Mouse (Mus musculus) embryonic facial prominence, embryonic 13.5 days (tissue): ENCODE measurements at regions not wholly inside any gene's neighbourhood (a gene's known extent, or its start where the extent isn't known, plus 50 kb on each side); places are given as distances from the start of the nearest gene placed in this dataset.

ENCODE experiments used
- ATAC-seq: fragments of 200-750 bp; cut with Nextera tagmentation; 2 replicates; pipeline ENCODE4 v1.8.0; 2017; ENCODE audit warnings: low read depth; ENCODE audit not compliant: insufficient number of reproducible peaks, insufficient read depth, low FRiP score, low TSS enrichment
- H3K27ac ChIP-seq: fragments of 300-500 bp; sonication (generic); 2 replicates; pipeline ENCODE4 v1.5.1; 2015; ENCODE audit warnings: moderate library complexity, mild to moderate bottlenecking, inconsistent platforms
- H3K27me3 ChIP-seq: fragments of 300-500 bp; sonication (generic); 2 replicates; pipeline ENCODE4 v1.6.1; 2015; ENCODE audit warnings: mild to moderate bottlenecking, inconsistent platforms
- H3K36me3 ChIP-seq: fragments of 300-500 bp; sonication (generic); 2 replicates; pipeline ENCODE4 v1.6.1; 2015; ENCODE audit warnings: mild to moderate bottlenecking, inconsistent platforms
- H3K4me1 ChIP-seq: fragments of 300-500 bp; sonication (generic); 2 replicates; pipeline ENCODE4 v1.6.1; 2015; ENCODE audit warnings: inconsistent platforms
- H3K4me2 ChIP-seq: fragments of 300-500 bp; sonication (generic); 2 replicates; pipeline ENCODE4 v1.6.1; 2015; ENCODE audit warnings: moderate library complexity, mild to moderate bottlenecking, inconsistent platforms
- H3K4me3 ChIP-seq: fragments of 300-500 bp; sonication (generic); 2 replicates; pipeline ENCODE4 v1.5.1; 2015; ENCODE audit warnings: mild to moderate bottlenecking, inconsistent platforms
- H3K9ac ChIP-seq: fragments of 300-500 bp; sonication (generic); 2 replicates; pipeline ENCODE4 v1.6.1; 2015; ENCODE audit warnings: mild to moderate bottlenecking, inconsistent platforms
- H3K9me3 ChIP-seq: fragments of 300-500 bp; sonication (generic); 2 replicates; pipeline ENCODE4 v1.6.1; 2016; ENCODE audit warnings: inconsistent platforms
- WGBS: fragments of 180-500 bp; shearing (Covaris S2); methylation state at CpG from one replicate; pipeline ENCODE4 v1.1.7; 2015; ENCODE audit warnings: mixed read lengths; 5-methylcytosine and 5-hydroxymethylcytosine counted together

DNA sequence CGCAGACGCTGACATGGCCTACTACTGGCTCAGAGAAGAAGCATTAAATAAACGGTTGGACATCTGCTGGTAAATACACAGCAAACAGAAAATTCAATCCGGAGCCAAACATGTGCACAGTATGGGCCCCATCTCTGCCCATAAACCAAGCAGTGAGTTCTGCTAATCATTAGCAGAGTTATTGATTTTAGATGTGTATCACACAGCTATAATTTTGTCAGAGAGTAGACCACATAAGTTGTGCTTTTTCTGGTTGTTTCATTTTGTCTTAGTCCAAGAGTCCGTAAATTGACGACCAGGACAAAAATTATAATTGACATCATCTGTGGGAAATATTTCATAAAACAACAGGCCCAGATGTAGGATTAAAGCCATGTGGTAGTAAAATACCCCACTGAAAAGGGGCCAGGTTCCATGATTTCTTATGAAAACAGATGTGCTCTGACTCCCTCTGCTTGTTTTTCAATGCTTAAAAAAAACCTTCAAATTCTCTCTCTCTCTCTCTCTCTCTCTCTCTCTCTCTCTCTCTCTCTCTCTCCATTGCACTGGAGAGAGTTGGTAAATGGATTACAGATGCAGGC, 339.3 kb downstream of the Hao1 start:
- Histone ChIP-seq H3K9me3 (no peaks in the 10 kb centered on the region), H3K4me1 (peaks cover 20% of the 10 kb centered on the region), H3K9ac (no peak overlapping the region), H3K27me3 (no peaks in the 10 kb centered on the region), H3K4me3 (no peak overlapping the region), H3K4me2 (no peak overlapping the region), H3K36me3 (no peaks in the 10 kb centered on the region), H3K27ac (peak overlapping the region; percentile 60)
- peak; percentile 88 for ATAC-seq
- WGBS: 24% methylated on average over 6 of the region's 6 CpGs

- Histone ChIP-seq H3K4me2 (no peak overlapping the region), H3K36me3 (no peaks in the 10 kb centered on the region), H3K4me3 (no peak overlapping the region), H3K9me3 (no peaks in the 10 kb centered on the region), H3K9ac (no peak overlapping the region), H3K27me3 (no peaks in the 10 kb centered on the region), H3K4me1 (no peaks in the 10 kb centered on the region), H3K27ac (no peak overlapping the region)
- no peak for ATAC-seq
- 84% methylated on average over 1 of the region's 1 CpGs for WGBS
Measured at GRCm38 (mm10) chr2:134203252-134203651, 350.9 kb downstream of the Hao1 start.

- Histone ChIP-seq H3K4me3 (no peak overlapping the region), H3K4me2 (no peak overlapping the region), H3K27me3 (no peaks in the 10 kb centered on the region), H3K4me1 (no peaks in the 10 kb centered on the region), H3K27ac (no peak overlapping the region), H3K9me3 (no peaks in the 10 kb centered on the region), H3K36me3 (no peaks in the 10 kb centered on the region), H3K9ac (no peak overlapping the region)
- no peak for ATAC-seq
Measured at GRCm38 (mm10) chr2:134195961-134196360, 358.2 kb downstream of the Hao1 start.

- H3K4me1 ChIP-seq: peaks cover 5% of the 10 kb centered on the region; the same call in 1 of the 2 replicates
- H3K4me3 ChIP-seq: no peak overlapping the region
- H3K9me3 ChIP-seq: no peaks in the 10 kb centered on the region
- H3K27ac ChIP-seq: no peak overlapping the region
- no peaks in the 10 kb centered on the region for H3K36me3 ChIP-seq
- no peak overlapping the region for H3K4me2 ChIP-seq
- no peak overlapping the region for H3K9ac ChIP-seq
- no peaks in the 10 kb centered on the region for H3K27me3 ChIP-seq
- ATAC-seq: no peak
- 48% methylated on average over 5 of the region's 5 CpGs for WGBS
Measured at GRCm38 (mm10) chr2:134189435-134190063, 364.6 kb downstream of the Hao1 start.
